Mouse (Mus musculus): ENCODE results near the gene Clcn1. TPM values are rescaled to one million over a fixed set of nuclear protein-coding genes. Genes with fewer than 3 reads are reported as not detected.

The Clcn1 gene
- total and polyA plus RNA-seq, 2 experiments from 2014 or later = 1.2 to 1.3 TPM

- Histone ChIP-seq H3K4me3 (ENCODE audit: low read depth, low read length) (no peak overlapping the region), H3K4me1 (ENCODE audit: insufficient read depth, low read length) (peaks cover 23% of the 10 kb centered on the region; the same call in 1 of the 2 replicates), H3K9ac (replicated peaks; ENCODE audit: low read length, poor library complexity, severe bottlenecking) (no peak overlapping the region), H3K27ac (ENCODE audit: low read depth, low read length) (no peak overlapping the region), H3K4me2 (ENCODE audit: low read depth, low read length, poor library complexity, severe bottlenecking) (no peak overlapping the region), H3K36me3 (ENCODE audit: insufficient read depth, low read length) (peaks cover 23% of the 10 kb centered on the region), H3K27me3 (ENCODE audit: insufficient read depth, low read length) (no peaks in the 10 kb centered on the region), H3K9me3 (ENCODE audit: low read length) (no peaks in the 10 kb centered on the region)
- ATAC-seq (ENCODE audit: low FRiP score) (no peak), DNase-seq (ENCODE audit: low spot score) (no peak)
- no peak for TF ChIP-seq CTCF (IDR thresholded peaks at IDR 0.05)
- 81% methylated on average over 8 of the region's 8 CpGs for WGBS
These were observed 66.7 kb downstream of the Clcn1 start for GRCm38 (mm10) chr6:42353180-42353579.

GRCm38 (mm10) chr6:42354076-42355019 is 67.9 kb downstream of the Clcn1 start:
- WGBS = 64% methylated on average over 11 of the region's 11 CpGs
- DNase-seq (ENCODE audit: low spot score) = peak; percentile 50
- no peak for ATAC-seq (ENCODE audit: low FRiP score)
- Histone ChIP-seq H3K27me3 (ENCODE audit: insufficient read depth, low read length) (no peaks in the 10 kb centered on the region), H3K4me2 (ENCODE audit: low read depth, low read length, poor library complexity, severe bottlenecking) (peak overlapping the region; percentile 12; the same call in 1 of the 2 replicates), H3K36me3 (ENCODE audit: insufficient read depth, low read length) (peaks cover 31% of the 10 kb centered on the region), H3K9ac (replicated peaks; ENCODE audit: low read length, poor library complexity, severe bottlenecking) (no peak overlapping the region), H3K4me3 (ENCODE audit: low read depth, low read length) (no peak overlapping the region), H3K27ac (ENCODE audit: low read depth, low read length) (no peak overlapping the region), H3K9me3 (ENCODE audit: low read length) (no peaks in the 10 kb centered on the region), H3K4me1 (ENCODE audit: insufficient read depth, low read length) (peaks cover 17% of the 10 kb centered on the region; the same call in 1 of the 2 replicates)
- no peak for TF ChIP-seq CTCF (IDR thresholded peaks at IDR 0.05)

GRCm38 (mm10) chr6:42355366-42355765 is 68.9 kb downstream of the Clcn1 start:
- Histone ChIP-seq H3K36me3 (ENCODE audit: insufficient read depth, low read length) (peaks cover 36% of the 10 kb centered on the region), H3K9ac (replicated peaks; ENCODE audit: low read length, poor library complexity, severe bottlenecking) (no peak overlapping the region), H3K4me2 (ENCODE audit: low read depth, low read length, poor library complexity, severe bottlenecking) (no peak overlapping the region), H3K27ac (ENCODE audit: low read depth, low read length) (no peak overlapping the region), H3K9me3 (ENCODE audit: low read length) (no peaks in the 10 kb centered on the region), H3K4me3 (ENCODE audit: low read depth, low read length) (no peak overlapping the region), H3K4me1 (ENCODE audit: insufficient read depth, low read length) (peaks cover 17% of the 10 kb centered on the region; the same call in 1 of the 2 replicates), H3K27me3 (ENCODE audit: insufficient read depth, low read length) (no peaks in the 10 kb centered on the region)
- ATAC-seq (ENCODE audit: low FRiP score) (no peak), DNase-seq (ENCODE audit: low spot score) (no peak)
- 99% methylated on average over 6 of the region's 6 CpGs for WGBS
- TF ChIP-seq CTCF (IDR thresholded peaks at IDR 0.05) = no peak

GRCm38 (mm10) chr6:42355794-42356600 is 69.5 kb downstream of the Clcn1 start:
- ATAC-seq (ENCODE audit: low FRiP score) (no peak), DNase-seq (ENCODE audit: low spot score) (no peak)
- Histone ChIP-seq H3K27ac (ENCODE audit: low read depth, low read length) (no peak overlapping the region), H3K4me3 (ENCODE audit: low read depth, low read length) (no peak overlapping the region), H3K9ac (replicated peaks; ENCODE audit: low read length, poor library complexity, severe bottlenecking) (no peak overlapping the region), H3K4me1 (ENCODE audit: insufficient read depth, low read length) (peaks cover 15% of the 10 kb centered on the region; the same call in 1 of the 2 replicates), H3K27me3 (ENCODE audit: insufficient read depth, low read length) (no peaks in the 10 kb centered on the region), H3K9me3 (ENCODE audit: low read length) (no peaks in the 10 kb centered on the region), H3K36me3 (ENCODE audit: insufficient read depth, low read length) (peaks cover 36% of the 10 kb centered on the region), H3K4me2 (ENCODE audit: low read depth, low read length, poor library complexity, severe bottlenecking) (no peak overlapping the region)
- 95% methylated on average over 13 of the region's 13 CpGs for WGBS
- no peak for TF ChIP-seq CTCF (IDR thresholded peaks at IDR 0.05)

GRCm38 (mm10) chr6:42356913-42357312 is 70.4 kb downstream of the Clcn1 start:
- no peak for TF ChIP-seq CTCF (IDR thresholded peaks at IDR 0.05)
- DNase-seq (ENCODE audit: low spot score) (no peak), ATAC-seq (ENCODE audit: low FRiP score) (no peak)
- WGBS = 95% methylated on average over 5 of the region's 5 CpGs
- Histone ChIP-seq H3K9ac (replicated peaks; ENCODE audit: low read length, poor library complexity, severe bottlenecking) (no peak overlapping the region), H3K4me1 (ENCODE audit: insufficient read depth, low read length) (peaks cover 9% of the 10 kb centered on the region; the same call in 1 of the 2 replicates), H3K27ac (ENCODE audit: low read depth, low read length) (no peak overlapping the region), H3K9me3 (ENCODE audit: low read length) (no peaks in the 10 kb centered on the region), H3K36me3 (ENCODE audit: insufficient read depth, low read length) (peaks cover 36% of the 10 kb centered on the region), H3K4me3 (ENCODE audit: low read depth, low read length) (no peak overlapping the region), H3K4me2 (ENCODE audit: low read depth, low read length, poor library complexity, severe bottlenecking) (no peak overlapping the region), H3K27me3 (ENCODE audit: insufficient read depth, low read length) (no peaks in the 10 kb centered on the region)

Data from midbrain, postnatal 0 days (tissue).